ENCODE assay signal across 25 mouse cellular contexts in genomic region chr5:23496396-23496795, GRCm38 (mm10).
"Had no signal": no experiment of that assay in that cellular context is flagged by ENCODE, and none has a peak within 500 bp of the region (broad histone marks: within the 10 kb centered on the region; RNA-seq: fewer than 3 reads in every experiment).

No protein-coding gene starts in this region.

- H3K9me3 ChIP-seq: hindbrain, embryonic 10.5 days; hindbrain, embryonic 12.5 days; intestine, embryonic 15.5 days; limb, embryonic 13.5 days; limb, embryonic 15.5 days; liver, embryonic 12.5 days had no signal

- H3K4me3 ChIP-seq: gastrocnemius, adult 2 months; heart, adult 2 months; hindbrain, embryonic 10.5 days; hindbrain, embryonic 12.5 days; intestine, embryonic 15.5 days; limb, embryonic 13.5 days; limb, embryonic 15.5 days; liver, embryonic 12.5 days had no signal

- H3K27ac ChIP-seq: gastrocnemius, adult 2 months; heart, adult 2 months; hindbrain, embryonic 10.5 days; hindbrain, embryonic 12.5 days; hindbrain, embryonic 14.5 days; intestine, embryonic 15.5 days; limb, embryonic 13.5 days; limb, embryonic 15.5 days; liver, embryonic 12.5 days; liver, embryonic 14.5 days had no signal

- H3K4me2 ChIP-seq: hindbrain, embryonic 12.5 days; hindbrain, embryonic 14.5 days; intestine, embryonic 15.5 days; limb, embryonic 13.5 days; limb, embryonic 15.5 days; liver, embryonic 12.5 days had no signal

- ATAC-seq: forebrain, embryonic 16.5 days; hindbrain, embryonic 16.5 days; inflammation-experienced regulatory T-cells, adult 6 months; intestine, embryonic 15.5 days; intestine, postnatal 0 days; liver, embryonic 12.5 days had no signal

- H3K4me1 ChIP-seq: hindbrain, embryonic 10.5 days; hindbrain, embryonic 12.5 days; intestine, embryonic 15.5 days; limb, embryonic 13.5 days; limb, embryonic 15.5 days; liver, embryonic 12.5 days had no signal

- H3K27me3 ChIP-seq: hindbrain, embryonic 12.5 days; intestine, embryonic 15.5 days; limb, embryonic 13.5 days; limb, embryonic 15.5 days; liver, embryonic 12.5 days had no signal

- H3K9ac ChIP-seq: hindbrain, embryonic 12.5 days; hindbrain, embryonic 14.5 days; intestine, embryonic 15.5 days; limb, embryonic 13.5 days; limb, embryonic 15.5 days; liver, embryonic 12.5 days; liver, embryonic 14.5 days had no signal

- DNase-seq: gastrocnemius, adult 2 months; gastrocnemius, postnatal 10 days; gastrocnemius, postnatal 25 days; heart, adult 2 months; heart, postnatal 10 days; heart, postnatal 4 days; kidney, adult 18-20 months; kidney, adult 8-10 months; kidney, postnatal 10 days; kidney, postnatal 36 days; layer of hippocampus, adult 9-11 months; layer of hippocampus, postnatal 36 days; left cerebral cortex, postnatal 4 days had no signal
